Mouse (Mus musculus) thymus, adult 18-20 months (tissue): Measurements from ENCODE around the gene Gm5134.
A peak's percentile ranks its signal among the peaks of the same experiment; 100 is the strongest.

Source experiments
- DNase-seq, 2 experiments: peaks; one replicate each; pipeline ENCODE4 v3.0.0; 2022; ENCODE audit warnings: mixed read lengths in 2 of 2

Gene Gm5134

GRCm38 (mm10) chr10:75954381-75954811, at the start of gene Gm5134:
Gm5134 (plus strand) TSS chr10:75954514.
- DNase-seq = no peak

DNA sequence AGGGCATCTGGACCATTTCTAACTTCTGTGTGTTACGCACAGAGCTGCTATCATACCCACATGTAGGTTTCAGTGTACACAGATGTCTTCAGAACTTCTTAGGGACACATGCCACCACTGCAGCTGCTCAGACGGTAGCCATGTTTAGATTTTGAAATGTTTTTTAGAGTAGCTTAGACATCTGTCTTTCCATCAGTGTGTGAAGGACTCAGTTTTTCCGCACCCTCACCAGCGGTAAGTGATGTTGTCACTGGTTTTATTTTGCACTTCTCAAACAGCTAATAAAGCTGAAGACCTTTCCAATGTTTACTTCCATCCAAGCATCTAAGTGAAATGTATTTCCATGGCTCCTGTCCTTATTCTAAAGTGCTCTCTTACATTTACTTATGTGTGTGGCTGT, 47.4 kb upstream of the Gm5134 start:
- DNase-seq = no peak

GRCm38 (mm10) chr10:75910698-75911097, 43.6 kb upstream of the Gm5134 start:
- no peak for DNase-seq

GRCm38 (mm10) chr10:75913013-75913589, 41.2 kb upstream of the Gm5134 start:
- no peak for DNase-seq

DNA sequence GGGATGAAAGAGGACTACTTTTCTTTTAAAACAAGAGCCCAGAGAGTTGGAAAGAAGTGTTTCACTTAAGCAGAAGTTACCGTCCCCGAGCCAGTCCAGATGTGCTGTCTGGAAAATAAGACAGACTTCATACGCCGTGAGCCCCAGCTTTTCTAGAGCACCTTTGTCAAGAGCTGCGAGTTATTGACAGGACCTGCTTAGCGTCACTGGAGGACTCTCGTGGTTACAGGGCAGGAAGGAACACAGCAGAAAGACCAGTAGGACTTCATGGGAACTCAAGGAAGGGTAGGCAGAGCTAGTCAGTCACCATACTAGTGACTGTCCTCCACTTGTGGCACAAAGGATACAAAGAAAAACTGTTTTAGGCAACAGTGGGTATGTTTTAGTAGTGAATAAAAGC, 38.8 kb upstream of the Gm5134 start:
- DNase-seq = no peak

DNA sequence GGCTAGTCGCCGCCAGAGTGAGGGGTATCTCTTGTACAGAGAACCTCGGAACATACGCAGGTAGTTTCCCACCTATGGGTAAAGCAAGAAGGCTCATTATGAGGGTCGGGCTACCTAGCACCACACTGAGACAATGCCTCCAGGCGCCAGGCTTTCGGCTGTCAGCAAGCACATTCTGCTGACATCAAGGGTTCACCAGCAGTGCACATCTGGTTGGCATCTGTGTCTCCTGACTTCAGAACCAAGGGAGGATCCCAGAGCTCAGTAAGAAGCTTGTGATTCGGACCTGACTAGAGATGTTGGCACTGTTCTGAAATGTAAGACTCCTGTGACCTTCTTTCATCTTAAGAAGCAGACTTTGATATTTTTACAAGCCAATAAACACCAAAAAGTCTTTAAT, 37.5 kb upstream of the Gm5134 start:
- DNase-seq = no peak

DNA sequence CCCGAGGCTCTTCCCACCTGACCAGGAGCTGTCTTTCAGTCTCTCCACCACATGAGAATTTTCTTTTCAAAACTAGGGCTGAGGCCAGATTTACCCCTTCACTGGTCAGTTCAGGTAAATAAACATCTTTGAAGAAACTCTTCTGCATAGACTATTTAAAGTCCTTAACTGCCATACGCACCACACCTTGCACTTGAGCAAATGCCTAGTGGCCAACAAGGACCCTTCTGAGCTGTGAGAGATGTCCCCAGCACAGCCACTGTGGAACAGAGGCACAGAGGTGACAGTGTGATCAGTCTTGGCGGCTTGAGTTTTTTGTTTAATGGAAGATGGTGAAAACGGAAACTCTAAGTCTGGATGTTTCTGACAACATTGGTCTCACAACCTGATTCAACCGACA, 35.3 kb upstream of the Gm5134 start:
- no peak for DNase-seq

GRCm38 (mm10) chr10:75921026-75921725, 33.1 kb upstream of the Gm5134 start, which contains the start of gene Smarcb1:
Smarcb1 (minus strand) TSS chr10:75921617.
- peak; percentile 87 to 90 for DNase-seq

DNA sequence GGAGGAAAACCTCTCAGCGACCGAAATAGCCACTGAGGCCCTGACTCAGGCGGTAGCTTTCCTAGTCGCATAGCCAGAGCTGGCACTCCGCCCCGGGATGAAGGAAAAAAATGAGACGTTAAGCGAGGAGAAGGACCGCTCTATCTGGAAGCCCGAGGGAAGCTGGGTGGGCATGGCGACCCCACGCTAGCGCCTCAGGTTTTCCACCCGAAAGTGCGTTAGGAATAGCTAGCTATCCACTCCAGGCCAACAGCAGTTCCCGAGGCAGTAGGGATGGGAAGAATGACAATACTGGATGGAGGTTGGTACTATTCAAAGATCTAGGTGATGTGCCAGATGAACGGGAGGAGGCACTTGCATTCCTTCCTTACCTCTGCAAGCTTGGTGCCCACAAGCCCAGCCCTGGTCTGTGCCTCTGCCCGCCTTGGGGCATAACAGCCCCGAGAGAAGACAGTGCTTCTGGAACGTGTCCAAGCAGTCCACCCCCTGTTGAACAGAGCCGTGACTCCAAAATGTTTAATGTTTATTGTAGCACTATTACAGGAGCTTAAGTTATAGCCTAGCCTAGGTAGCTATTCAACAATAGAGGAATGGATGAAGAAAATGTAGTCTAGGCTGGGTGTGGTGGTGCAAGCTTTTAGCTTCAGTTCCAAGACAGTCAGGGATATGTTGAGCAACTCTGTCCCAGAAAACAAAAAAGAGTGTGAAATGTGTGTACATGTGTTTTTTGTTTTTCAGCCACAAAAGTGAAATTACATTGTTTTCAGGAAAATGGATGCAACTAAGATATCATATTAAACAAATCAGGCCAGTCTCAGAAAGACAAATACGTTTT, 32.4 kb upstream of the Gm5134 start:
- DNase-seq = peak in 1 of 2 experiments; percentile 28

- no peak for DNase-seq
Observed at GRCm38 (mm10) chr10:75924324-75924723, 30.0 kb upstream of the Gm5134 start.

- DNase-seq = no peak
Observed at GRCm38 (mm10) chr10:75926396-75926795, 27.9 kb upstream of the Gm5134 start.

GRCm38 (mm10) chr10:75930304-75930703, 24.0 kb upstream of the Gm5134 start:
- DNase-seq = no peak

GRCm38 (mm10) chr10:75931311-75931710, 23.0 kb upstream of the Gm5134 start:
- no peak for DNase-seq

DNA sequence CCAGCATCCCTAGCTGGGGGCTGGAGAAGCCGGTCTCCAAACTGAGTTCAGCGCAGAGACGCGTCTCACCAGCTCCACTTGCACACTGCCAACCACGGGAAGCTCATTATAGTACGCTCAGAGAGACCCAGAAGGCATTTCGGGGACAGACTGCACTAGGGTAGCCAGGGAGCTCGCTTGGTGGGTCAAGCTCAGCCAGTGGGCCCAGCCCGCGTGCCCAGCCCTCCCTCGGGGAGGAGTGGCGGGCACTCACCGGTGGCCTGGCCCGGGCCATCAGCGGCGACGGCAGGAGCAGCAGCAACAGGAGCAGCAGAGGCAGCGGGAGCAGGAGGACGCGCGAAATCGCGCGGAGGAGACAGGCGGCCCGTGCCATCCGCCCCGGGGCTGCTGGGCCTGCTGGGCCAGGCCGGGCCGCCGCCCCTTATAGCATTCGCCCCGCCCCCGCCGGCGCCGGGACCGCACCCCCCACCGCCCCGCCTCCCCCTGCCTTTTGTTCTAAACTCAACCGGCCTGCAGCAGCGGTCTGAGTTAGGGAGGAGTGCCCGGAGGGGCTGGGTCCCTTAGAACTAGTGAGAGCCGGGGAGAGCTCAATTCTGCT, 22.1 kb upstream of the Gm5134 start:
- no peak for DNase-seq

DNA sequence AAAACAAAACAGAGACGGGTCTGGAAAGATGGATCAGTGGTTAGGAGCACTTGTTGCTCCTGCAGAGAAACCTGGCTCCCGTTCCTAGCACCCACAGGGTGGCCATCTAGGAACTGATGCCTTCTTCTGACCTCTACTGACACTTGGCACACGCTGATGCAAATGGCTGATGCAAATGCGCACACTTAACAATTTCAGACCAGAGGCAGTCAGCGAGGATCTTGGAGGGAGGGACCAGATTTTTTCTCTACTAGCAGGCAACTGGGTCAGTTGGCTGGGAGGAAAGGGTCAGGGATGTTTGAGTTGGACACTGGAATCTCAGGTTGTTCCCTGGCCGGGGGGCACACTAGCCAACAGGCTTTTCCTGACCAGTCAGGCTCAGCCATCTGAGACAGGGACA, 21.4 kb upstream of the Gm5134 start, which contains the start of gene Chchd10:
Chchd10 (plus strand) TSS at position 240 of the 400 bp plus-strand sequence.
- DNase-seq = no peak

DNA sequence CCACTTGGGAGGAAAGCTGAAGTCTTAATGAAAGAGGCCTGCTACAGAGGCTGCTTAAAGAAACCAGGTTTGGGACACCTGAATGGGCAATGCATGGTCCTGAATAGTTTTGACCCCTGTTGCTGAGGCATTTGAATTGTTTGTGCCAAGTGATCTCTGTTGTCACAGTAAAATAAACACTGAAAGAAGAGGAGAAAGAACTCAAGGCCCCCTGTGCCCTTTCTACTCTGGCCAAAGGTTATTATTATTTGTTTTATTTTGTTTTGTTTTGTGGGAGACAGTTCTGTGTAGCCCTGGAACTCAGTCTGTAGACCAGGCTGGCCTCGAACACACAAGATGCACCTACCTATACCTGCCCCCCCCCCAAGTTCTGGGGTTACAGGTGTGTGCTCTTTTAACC, 19.3 kb upstream of the Gm5134 start:
- no peak for DNase-seq

GRCm38 (mm10) chr10:75935680-75936541, 18.4 kb upstream of the Gm5134 start, which contains the start of gene Mmp11:
Mmp11 (minus strand) TSS chr10:75936496.
- peak; percentile 34 to 51 for DNase-seq

DNA sequence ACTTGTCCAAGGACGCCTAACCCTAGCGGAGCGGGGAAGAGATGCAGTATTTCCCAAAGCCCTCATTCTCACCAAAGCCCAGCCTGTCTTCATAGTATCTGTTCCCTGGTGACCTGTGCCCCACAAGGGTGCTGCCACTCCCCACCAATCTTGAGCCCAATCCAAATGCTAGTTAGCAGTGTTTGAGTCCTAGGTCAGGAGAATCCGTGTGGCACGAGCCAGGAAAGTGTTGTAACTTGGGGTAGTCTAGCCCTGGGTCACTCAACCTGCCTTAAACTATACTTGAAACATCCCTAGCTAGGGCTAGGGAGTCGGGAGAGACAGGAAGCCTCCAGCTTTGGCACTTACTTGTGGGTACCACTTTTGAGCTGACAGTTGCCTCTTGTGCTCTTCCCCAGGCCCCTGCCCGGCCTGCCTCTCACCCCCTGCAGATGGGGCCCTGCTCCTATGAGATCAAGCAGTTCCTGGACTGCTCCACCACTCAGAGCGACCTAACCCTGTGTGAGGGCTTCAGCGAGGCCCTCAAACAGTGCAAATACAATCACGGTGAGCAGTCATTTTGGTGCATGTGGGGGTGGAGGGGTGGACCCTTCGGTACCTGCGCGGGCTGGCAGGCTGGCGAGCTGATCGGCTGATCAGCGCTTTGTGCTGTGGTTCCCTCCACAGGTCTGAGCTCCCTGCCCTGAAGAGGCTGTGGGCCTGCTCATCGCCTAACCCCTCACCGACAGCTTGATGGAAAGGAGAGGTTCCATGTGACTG, 17.2 kb upstream of the Gm5134 start:
- no peak for DNase-seq

DNA sequence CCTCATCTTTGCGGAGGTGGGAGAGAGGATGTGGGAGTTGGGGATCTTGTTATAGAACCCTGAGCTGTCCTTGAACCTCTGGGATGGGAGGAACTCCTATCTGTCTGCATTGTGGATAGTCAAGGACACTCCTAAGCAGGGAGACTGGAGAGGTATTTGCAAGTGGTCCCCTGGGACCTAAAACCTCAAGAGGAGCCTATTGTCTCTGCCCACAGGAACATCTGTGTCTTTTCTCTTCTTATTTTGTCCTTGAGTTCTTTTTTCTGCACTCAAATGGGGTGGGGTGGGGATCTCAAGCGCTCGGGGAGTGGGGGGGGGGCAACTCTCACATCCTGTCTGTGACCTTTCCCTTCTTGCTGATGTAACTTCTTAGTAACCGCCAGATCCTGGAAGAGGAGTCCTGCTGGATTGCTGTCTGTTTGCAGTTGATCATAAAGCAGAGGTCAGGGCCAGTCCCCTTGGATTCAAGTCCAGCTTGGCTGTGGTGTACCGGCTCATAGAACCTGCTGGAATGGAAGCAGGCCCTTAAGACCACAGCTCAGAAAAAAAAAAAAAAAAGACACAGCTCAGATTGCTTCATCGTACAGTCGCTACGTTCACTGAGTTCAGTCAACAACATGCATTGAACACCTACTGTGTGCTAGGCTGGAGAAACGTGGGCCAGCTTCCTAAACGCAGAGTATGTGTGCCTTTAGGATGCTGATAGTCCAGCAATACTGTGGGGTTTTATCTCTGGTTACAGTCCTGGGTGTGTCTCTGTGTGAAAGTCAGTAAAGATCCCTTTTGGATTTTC, 16.3 kb upstream of the Gm5134 start:
- no peak for DNase-seq

- no peak for DNase-seq
Observed at GRCm38 (mm10) chr10:75939481-75940234, 14.7 kb upstream of the Gm5134 start.
